Mouse (Mus musculus): ENCODE measurements at regions not wholly inside any gene's neighbourhood (a gene's known extent, or its start where the extent isn't known, plus 50 kb on each side); places are given as distances from the start of the nearest gene placed in this dataset.
A peak's percentile ranks its signal among the peaks of the same experiment; 100 is the strongest.

DNA sequence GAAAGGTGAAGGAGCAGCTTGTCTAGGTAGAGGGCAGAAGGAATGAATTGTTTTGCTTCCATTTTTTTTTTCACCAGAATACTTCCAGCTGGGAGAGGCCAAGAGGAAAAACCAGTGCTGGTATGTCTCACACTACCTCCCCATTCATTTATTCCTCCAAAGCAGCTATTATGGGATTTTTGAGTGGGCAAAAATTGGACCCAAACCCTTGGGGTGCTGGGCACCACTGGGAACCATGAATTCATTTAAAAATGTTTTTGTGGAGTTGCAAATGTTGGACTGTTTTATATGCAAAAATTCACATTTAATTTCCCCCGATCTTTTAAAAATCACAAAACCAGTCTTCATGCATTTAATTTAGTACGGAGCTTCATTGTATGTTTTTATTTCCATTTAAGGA lies 287.1 kb upstream of the Mki67 start:
- H3K4me1 ChIP-seq: peaks cover 37% of the 10 kb centered on the region
- ATAC-seq (ENCODE audit: insufficient number of reproducible peaks, low FRiP score, low TSS enrichment, low read depth): no peak
- H3K4me3 ChIP-seq: no peak overlapping the region
- peak overlapping the region; percentile 48; the same call in 1 of the 2 replicates for H3K27ac ChIP-seq
- no peaks in the 10 kb centered on the region for H3K9me3 ChIP-seq
- peaks cover 23% of the 10 kb centered on the region for H3K27me3 ChIP-seq
- no peak overlapping the region for H3K9ac ChIP-seq
- WGBS: 76% methylated on average over 2 of the region's 2 CpGs
- no peaks in the 10 kb centered on the region for H3K36me3 ChIP-seq
- H3K4me2 ChIP-seq: no peak overlapping the region

DNA sequence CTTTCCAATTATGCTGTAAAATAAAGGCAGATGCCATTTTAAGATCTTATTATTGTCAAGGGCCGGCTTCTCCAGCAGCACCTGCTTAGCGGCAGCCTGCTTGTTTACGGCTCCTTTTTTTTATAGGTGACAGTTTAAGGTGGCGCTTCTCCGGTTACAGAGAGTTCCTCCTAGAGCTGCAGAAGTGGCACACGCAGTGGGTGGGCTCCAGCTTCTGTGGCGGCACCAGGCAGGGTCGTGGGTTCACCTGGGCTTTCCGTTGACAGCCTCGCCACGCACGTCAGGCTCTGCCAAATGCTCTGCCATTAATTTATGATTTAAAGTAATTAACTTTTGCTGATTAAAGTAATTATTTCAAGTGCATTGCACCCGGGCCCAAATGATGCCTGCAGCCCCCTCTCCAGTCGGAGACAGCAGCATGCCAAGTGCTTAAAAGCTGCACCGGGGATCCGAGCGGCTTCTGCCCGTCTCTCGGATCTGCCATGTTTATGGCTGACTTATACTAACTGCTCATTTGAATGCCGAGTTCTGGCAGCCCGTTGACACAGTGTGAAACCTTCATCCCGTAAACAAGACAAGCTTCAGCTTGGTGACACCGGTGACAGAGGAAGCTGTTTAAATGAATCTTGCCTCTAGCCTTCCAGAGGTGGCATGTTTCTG lies 291.8 kb upstream of the Mki67 start:
- WGBS: 9% methylated on average over 23 of the region's 23 CpGs
- peak overlapping the region; percentile 36 for H3K4me2 ChIP-seq
- no peak for ATAC-seq (ENCODE audit: insufficient number of reproducible peaks, low FRiP score, low TSS enrichment, low read depth)
- H3K4me1 ChIP-seq: peaks cover 18% of the 10 kb centered on the region
- no peak overlapping the region for H3K27ac ChIP-seq
- H3K4me3 ChIP-seq: 0 out of 2 replicates have a peak overlapping the region, but pooled peaks have one; percentile 1
- H3K9ac ChIP-seq: no peak overlapping the region
- H3K9me3 ChIP-seq: no peaks in the 10 kb centered on the region
- H3K36me3 ChIP-seq: no peaks in the 10 kb centered on the region
- peaks cover 28% of the 10 kb centered on the region for H3K27me3 ChIP-seq

DNA sequence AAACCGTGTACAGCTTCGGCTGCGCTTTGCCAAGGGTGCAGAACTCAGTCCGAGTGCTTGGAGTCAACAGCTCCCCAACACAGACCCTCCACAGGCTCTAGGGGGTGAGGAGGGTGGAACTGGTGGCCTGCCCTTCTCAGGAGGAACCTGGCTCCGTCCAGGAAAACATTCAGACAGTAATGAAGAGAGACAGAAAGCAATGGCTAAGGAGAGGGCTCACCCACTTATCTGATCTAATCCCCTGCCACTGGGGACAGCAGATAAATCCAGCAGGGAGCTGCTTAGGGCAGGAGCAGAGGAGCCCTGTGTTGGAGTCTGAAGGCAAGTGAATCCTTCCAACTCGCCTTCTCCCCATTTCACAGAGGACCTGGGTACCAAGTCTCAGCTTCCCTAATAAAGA lies 292.3 kb upstream of the Mki67 start:
- no peak for ATAC-seq (ENCODE audit: insufficient number of reproducible peaks, low FRiP score, low TSS enrichment, low read depth)
- Histone ChIP-seq H3K9ac (no peak overlapping the region), H3K4me3 (0 out of 2 replicates have a peak overlapping the region, but pooled peaks have one; percentile 1), H3K4me1 (peaks cover 14% of the 10 kb centered on the region), H3K27ac (no peak overlapping the region), H3K27me3 (peaks cover 28% of the 10 kb centered on the region), H3K9me3 (no peaks in the 10 kb centered on the region), H3K4me2 (peak overlapping the region; percentile 36; the same call in 1 of the 2 replicates), H3K36me3 (no peaks in the 10 kb centered on the region)
- WGBS: 29% methylated on average over 6 of the region's 6 CpGs

DNA sequence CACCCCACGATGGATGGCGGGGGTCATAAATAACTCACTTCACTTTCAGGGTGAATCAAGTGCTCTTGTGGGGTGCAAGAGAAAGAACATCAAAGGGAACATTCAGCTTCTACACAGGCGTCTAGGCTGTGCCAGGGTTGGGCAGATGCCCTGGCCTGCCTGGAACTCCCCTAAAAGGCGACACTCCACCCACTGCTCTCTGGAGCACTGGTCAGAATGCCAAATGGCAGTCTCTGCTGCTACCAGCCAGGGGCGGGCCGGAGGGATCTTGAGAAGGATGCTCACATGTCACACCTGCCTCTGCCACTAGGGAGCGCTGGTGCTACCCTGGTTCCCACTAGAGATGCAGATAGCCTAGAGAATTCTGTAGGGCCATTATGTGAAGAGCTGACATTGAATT lies 293.9 kb upstream of the Mki67 start:
- Histone ChIP-seq H3K4me3 (no peak overlapping the region), H3K4me1 (peaks cover 14% of the 10 kb centered on the region), H3K27me3 (peaks cover 24% of the 10 kb centered on the region), H3K4me2 (no peak overlapping the region), H3K9me3 (no peaks in the 10 kb centered on the region), H3K9ac (no peak overlapping the region), H3K27ac (no peak overlapping the region), H3K36me3 (no peaks in the 10 kb centered on the region)
- 57% methylated on average over 7 of the region's 7 CpGs for WGBS
- no peak for ATAC-seq (ENCODE audit: insufficient number of reproducible peaks, low FRiP score, low TSS enrichment, low read depth)

DNA sequence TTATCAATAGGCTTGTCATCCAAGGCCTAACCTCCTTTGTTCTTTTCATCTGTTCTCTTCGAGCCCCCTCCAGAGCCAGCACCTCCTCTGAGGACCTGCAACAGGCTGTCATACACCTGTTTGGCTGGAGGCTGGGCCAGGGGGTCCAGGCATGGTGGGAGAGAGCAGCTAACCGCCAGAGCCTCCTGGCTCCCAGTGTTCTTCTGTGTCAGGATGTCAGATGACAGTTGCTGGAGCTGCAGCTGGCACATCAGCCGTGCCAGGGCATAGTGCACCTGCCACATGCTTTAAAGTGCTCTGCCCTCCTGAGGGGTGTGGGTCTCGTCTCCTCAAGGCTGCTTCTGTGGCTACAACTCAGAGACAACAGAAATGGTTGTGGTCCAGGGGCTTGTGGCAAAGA lies 298.5 kb upstream of the Mki67 start:
- Histone ChIP-seq H3K9ac (no peak overlapping the region), H3K36me3 (no peaks in the 10 kb centered on the region), H3K27me3 (no peaks in the 10 kb centered on the region), H3K9me3 (no peaks in the 10 kb centered on the region), H3K4me1 (no peaks in the 10 kb centered on the region), H3K4me2 (no peak overlapping the region), H3K4me3 (no peak overlapping the region), H3K27ac (no peak overlapping the region)
- 37% methylated on average over 4 of the region's 4 CpGs for WGBS
- no peak for ATAC-seq (ENCODE audit: insufficient number of reproducible peaks, low FRiP score, low TSS enrichment, low read depth)

DNA sequence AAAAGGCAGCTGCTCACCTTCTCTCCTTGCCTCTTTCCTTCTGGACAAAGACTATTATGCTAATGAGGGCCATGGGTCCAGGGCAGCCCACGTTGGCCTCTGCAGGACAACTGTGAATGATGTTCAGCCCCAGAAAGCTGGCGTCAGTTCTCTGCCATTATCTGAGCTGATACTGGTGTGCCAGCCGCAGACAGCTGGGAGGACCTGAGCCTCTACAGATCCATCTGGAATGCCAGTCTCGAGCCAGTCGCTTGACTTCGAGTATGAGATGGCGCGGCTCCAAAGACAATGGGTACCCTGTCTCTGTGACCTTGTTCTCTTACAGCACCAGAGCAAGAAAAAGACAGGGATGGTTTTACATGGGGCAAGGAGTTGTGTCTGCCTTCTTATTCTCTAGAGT lies 300.8 kb upstream of the Mki67 start:
- no peak for ATAC-seq (ENCODE audit: insufficient number of reproducible peaks, low FRiP score, low TSS enrichment, low read depth)
- H3K9ac ChIP-seq: no peak overlapping the region
- no peaks in the 10 kb centered on the region for H3K9me3 ChIP-seq
- H3K27me3 ChIP-seq: no peaks in the 10 kb centered on the region
- no peaks in the 10 kb centered on the region for H3K36me3 ChIP-seq
- H3K4me2 ChIP-seq: no peak overlapping the region
- 82% methylated on average over 8 of the region's 8 CpGs for WGBS
- no peak overlapping the region for H3K4me3 ChIP-seq
- H3K4me1 ChIP-seq: no peaks in the 10 kb centered on the region
- no peak overlapping the region for H3K27ac ChIP-seq

DNA sequence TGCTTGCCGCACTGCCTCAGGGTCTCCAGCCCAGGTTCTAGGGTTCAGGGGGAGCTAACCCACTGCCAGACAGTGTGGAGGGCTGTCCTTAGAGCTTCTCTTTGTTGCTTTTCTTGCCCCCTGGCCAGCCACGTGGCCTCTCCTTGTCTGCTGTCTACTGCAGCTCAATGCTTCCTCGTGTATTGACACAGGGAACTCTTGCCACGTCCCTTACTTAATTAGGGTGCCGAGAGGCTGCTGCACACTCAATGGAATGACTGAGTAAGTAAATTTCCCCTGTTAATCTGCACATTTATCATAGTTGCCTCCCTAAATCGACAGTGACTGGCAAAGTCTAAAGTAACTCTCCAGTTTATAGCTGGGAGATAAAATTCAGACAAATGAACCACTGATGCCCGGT lies 304.4 kb upstream of the Mki67 start:
- Histone ChIP-seq H3K4me2 (no peak overlapping the region), H3K27ac (no peak overlapping the region), H3K27me3 (peaks cover 5% of the 10 kb centered on the region; the same call in 1 of the 2 replicates), H3K9ac (no peak overlapping the region), H3K9me3 (no peaks in the 10 kb centered on the region), H3K4me1 (peaks cover 5% of the 10 kb centered on the region; the same call in 1 of the 2 replicates), H3K36me3 (no peaks in the 10 kb centered on the region), H3K4me3 (no peak overlapping the region)
- no peak for ATAC-seq (ENCODE audit: insufficient number of reproducible peaks, low FRiP score, low TSS enrichment, low read depth)
- 68% methylated on average over 7 of the region's 7 CpGs for WGBS

DNA sequence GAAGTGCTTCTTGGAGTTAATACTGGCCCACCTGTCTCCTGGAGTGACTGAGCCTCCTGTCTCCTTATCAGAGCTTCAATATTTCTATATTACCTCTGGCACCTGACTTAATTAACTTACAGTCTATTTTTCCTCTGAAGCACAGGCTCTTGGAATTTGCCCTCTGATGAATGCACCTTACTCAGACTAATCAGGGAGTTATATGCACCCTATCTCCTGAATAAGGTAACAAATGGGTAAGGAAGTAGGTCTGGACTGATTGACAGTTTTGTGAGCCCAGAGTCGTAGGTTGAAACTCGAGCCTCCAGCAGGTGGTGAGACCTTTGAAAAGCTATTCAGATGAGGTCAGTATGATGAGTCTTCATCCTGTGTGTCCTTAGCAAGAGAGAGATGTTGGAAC lies 304.9 kb upstream of the Mki67 start:
- ATAC-seq (ENCODE audit: insufficient number of reproducible peaks, low FRiP score, low TSS enrichment, low read depth): no peak
- WGBS: 32% methylated on average over 2 of the region's 2 CpGs
- H3K4me3 ChIP-seq: no peak overlapping the region

DNA sequence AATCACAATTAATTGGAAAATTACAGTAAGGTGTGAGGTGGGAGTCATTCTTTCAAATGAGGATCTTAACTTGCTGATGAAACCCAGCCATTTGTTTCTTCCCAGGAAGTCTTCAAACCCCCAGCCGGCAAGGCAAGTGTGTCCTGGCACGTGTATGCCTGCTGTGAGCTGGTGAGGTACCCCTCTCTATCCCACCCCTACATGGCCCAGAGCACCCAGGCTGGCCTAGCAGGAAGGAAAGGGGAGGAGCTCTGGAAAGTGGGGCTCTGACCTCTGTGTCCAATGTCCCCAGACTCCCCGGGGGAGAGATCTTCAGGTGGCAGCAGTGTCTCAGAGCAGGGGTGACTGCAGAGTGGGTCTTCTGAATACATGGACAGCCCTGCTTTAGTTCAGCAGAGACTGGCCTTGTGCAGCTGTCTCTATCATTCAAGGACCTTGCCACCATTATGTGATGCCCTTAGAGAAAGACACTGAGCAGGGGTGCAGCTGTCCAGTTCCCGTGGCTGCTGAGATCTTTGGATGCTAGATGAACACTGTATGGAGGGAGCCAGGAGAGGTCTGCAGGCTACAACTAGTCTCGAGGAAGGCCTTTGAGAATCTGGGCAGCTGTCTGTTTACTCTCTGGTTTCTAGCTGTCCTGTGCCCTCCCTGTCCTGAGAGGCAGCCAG lies 306.8 kb upstream of the Mki67 start:
- no peak overlapping the region for H3K9ac ChIP-seq
- no peak overlapping the region for H3K4me3 ChIP-seq
- peaks cover 8% of the 10 kb centered on the region for H3K27me3 ChIP-seq
- peaks cover 17% of the 10 kb centered on the region; the same call in 1 of the 2 replicates for H3K4me1 ChIP-seq
- WGBS: 61% methylated on average over 5 of the region's 5 CpGs
- no peak overlapping the region for H3K4me2 ChIP-seq
- no peaks in the 10 kb centered on the region for H3K36me3 ChIP-seq
- 0 out of 2 replicates have a peak, but pooled peaks have one; percentile 60 for ATAC-seq (ENCODE audit: insufficient number of reproducible peaks, low FRiP score, low TSS enrichment, low read depth)
- H3K27ac ChIP-seq: 0 out of 2 replicates have a peak overlapping the region, but pooled peaks have one; percentile 1
- no peaks in the 10 kb centered on the region for H3K9me3 ChIP-seq

More for the DNA sequence above, 304.9 kb upstream of the Mki67 start:
- Histone ChIP-seq H3K27ac (no peak overlapping the region), H3K9me3 (no peaks in the 10 kb centered on the region), H3K36me3 (no peaks in the 10 kb centered on the region), H3K4me1 (peaks cover 10% of the 10 kb centered on the region; the same call in 1 of the 2 replicates), H3K9ac (no peak overlapping the region), H3K4me2 (no peak overlapping the region), H3K27me3 (peaks cover 8% of the 10 kb centered on the region)

DNA sequence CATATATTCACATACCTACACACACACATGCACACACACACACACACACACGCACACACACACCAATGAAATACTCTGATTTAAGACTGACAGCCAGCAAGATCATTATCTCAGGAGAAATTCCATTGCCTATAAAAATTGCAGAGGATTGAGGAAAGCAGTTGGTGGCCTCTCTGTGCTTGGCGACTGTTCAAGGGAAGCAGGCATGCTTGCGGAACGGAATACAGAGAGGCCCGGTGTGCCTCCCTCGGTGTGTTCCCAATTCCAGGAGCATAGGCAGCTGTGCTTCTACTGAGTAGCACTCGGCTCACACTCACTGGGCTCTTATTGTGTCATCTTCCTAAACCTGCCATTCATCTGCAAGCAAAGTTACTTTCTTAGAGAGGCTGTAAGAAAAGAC lies 310.3 kb upstream of the Mki67 start:
- H3K4me1 ChIP-seq: peaks cover 17% of the 10 kb centered on the region; the same call in 1 of the 2 replicates
- peaks cover 8% of the 10 kb centered on the region for H3K27me3 ChIP-seq
- H3K4me2 ChIP-seq: no peak overlapping the region
- ATAC-seq (ENCODE audit: insufficient number of reproducible peaks, low FRiP score, low TSS enrichment, low read depth): no peak
- no peak overlapping the region for H3K27ac ChIP-seq
- H3K4me3 ChIP-seq: no peak overlapping the region
- 18% methylated on average over 7 of the region's 7 CpGs for WGBS
- H3K9ac ChIP-seq: no peak overlapping the region
- H3K36me3 ChIP-seq: no peaks in the 10 kb centered on the region
- no peaks in the 10 kb centered on the region for H3K9me3 ChIP-seq

DNA sequence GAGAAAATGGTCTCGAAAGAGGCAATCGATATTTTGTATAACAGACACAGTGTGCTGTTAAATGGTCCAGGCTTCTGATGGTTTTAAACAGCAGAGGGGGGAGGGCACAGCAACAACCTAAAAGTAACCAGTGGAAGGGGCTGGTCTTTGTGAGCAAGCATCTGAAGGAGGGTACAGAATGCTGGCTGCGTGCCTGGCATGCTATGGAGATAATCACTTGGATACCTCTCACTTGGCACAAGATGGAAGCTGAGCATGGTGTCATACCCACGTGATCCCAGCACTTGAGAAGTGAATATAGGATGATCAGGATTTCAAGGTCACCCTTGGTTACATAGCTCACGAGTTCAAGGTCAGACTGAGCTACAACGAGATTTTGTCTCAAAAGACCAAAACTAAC lies 315.9 kb upstream of the Mki67 start:
- ATAC-seq (ENCODE audit: insufficient number of reproducible peaks, low FRiP score, low TSS enrichment, low read depth): no peak

DNA sequence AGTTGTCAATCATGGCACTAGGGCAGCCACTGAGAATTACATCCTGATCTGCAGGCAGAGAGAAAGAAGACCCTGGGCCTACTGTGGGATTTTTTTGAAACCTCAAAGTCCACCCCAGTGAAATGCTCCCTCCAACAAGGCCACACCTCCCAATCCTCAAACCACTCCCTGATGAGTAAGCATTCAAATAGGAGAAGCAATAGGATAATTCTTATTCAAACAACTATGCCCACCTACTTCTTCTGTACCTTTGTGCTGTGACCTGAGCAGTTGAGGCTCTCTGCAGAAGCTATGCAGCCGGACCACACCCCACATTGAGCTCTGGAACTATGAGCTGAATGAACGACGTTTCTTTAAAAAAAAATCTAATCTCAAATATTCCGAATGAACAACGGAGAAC lies 317.4 kb upstream of the Mki67 start:
- WGBS: 86% methylated on average over 5 of the region's 5 CpGs
- Histone ChIP-seq H3K9me3 (no peaks in the 10 kb centered on the region), H3K4me2 (no peak overlapping the region), H3K36me3 (no peaks in the 10 kb centered on the region), H3K4me1 (0 out of 2 replicates have a peak, but pooled peaks cover 3% of the 10 kb centered on the region), H3K27me3 (0 out of 2 replicates have a peak, but pooled peaks cover 3% of the 10 kb centered on the region), H3K9ac (no peak overlapping the region), H3K4me3 (no peak overlapping the region), H3K27ac (no peak overlapping the region)
- ATAC-seq (ENCODE audit: insufficient number of reproducible peaks, low FRiP score, low TSS enrichment, low read depth): no peak

More for the DNA sequence above, 315.9 kb upstream of the Mki67 start:
- no peak overlapping the region for H3K27ac ChIP-seq
- H3K9me3 ChIP-seq: no peaks in the 10 kb centered on the region
- 0 out of 2 replicates have a peak, but pooled peaks cover 3% of the 10 kb centered on the region for H3K27me3 ChIP-seq
- H3K4me1 ChIP-seq: 0 out of 2 replicates have a peak, but pooled peaks cover 1% of the 10 kb centered on the region
- no peak overlapping the region for H3K9ac ChIP-seq
- no peak overlapping the region for H3K4me2 ChIP-seq
- 85% methylated on average over 6 of the region's 6 CpGs for WGBS
- no peak overlapping the region for H3K4me3 ChIP-seq
- no peaks in the 10 kb centered on the region for H3K36me3 ChIP-seq
